Mouse (Mus musculus) liver, embryonic 11.5 days (tissue): ENCODE measurements at regions not wholly inside any gene's neighbourhood (a gene's known extent, or its start where the extent isn't known, plus 50 kb on each side); places are given as distances from the start of the nearest gene placed in this dataset.

Experiments used
- ATAC-seq: fragments of 200-750 bp; cut with Nextera tagmentation; replicated peaks from 2 replicates; pipeline ENCODE4 v1.8.0; 2017; ENCODE audit warnings: moderate number of reproducible peaks, mild to moderate bottlenecking, moderate TSS enrichment, moderate library complexity; ENCODE audit not compliant: low FRiP score
- DNase-seq: peaks from one replicate; pipeline ENCODE4 v3.0.0-alpha.2; 2017; ENCODE audit warnings: low spot score
- H3K27ac ChIP-seq: fragments of 300-500 bp; sonication (generic); 2 replicates; pipeline ENCODE4 v1.5.1; 2014; ENCODE audit warnings: mild to moderate bottlenecking, low read depth, low read length, control low read depth
- H3K27me3 ChIP-seq: fragments of 300-500 bp; sonication (generic); replicated peaks from 2 replicates; pipeline ENCODE4 v1.6.1; 2014; ENCODE audit warnings: low read length, mixed read lengths; ENCODE audit not compliant: control insufficient read depth, insufficient read depth
- H3K36me3 ChIP-seq: fragments of 300-500 bp; sonication (generic); 2 replicates; pipeline ENCODE4 v1.6.1; 2014; ENCODE audit warnings: mild to moderate bottlenecking, low read length, moderate library complexity, mixed read lengths; ENCODE audit not compliant: control insufficient read depth, insufficient read depth
- H3K4me1 ChIP-seq: fragments of 300-500 bp; sonication (generic); replicated peaks from 2 replicates; pipeline ENCODE4 v1.6.1; 2014; ENCODE audit warnings: low read length, mixed read lengths; ENCODE audit not compliant: control insufficient read depth, insufficient read depth
- H3K4me2 ChIP-seq: fragments of 300-500 bp; sonication (generic); 2 replicates; pipeline ENCODE4 v1.6.1; 2014; ENCODE audit warnings: mild to moderate bottlenecking, control low read depth, moderate library complexity
- H3K4me3 ChIP-seq: fragments of 300-500 bp; sonication (generic); 2 replicates; pipeline ENCODE4 v1.5.1; 2014; ENCODE audit warnings: low read depth, low read length, control low read depth
- H3K9ac ChIP-seq: fragments of 300-500 bp; sonication (generic); 2 replicates; pipeline ENCODE4 v1.6.1; 2014; ENCODE audit warnings: low read depth, low read length, control low read depth
- H3K9me3 ChIP-seq: fragments of 300-500 bp; sonication (generic); 2 replicates; pipeline ENCODE4 v1.6.1; 2016; ENCODE audit warnings: low read length, inconsistent platforms, mixed read lengths; ENCODE audit not compliant: control insufficient read depth
- WGBS: fragments of 180-500 bp; shearing (Covaris S2); extraction: QIAGEN DNeasy Blood & Tissue Kit; methylation state at CpG from one replicate; pipeline ENCODE4 v1.1.7; 2014; 5-methylcytosine and 5-hydroxymethylcytosine counted together

- WGBS = 77% methylated on average over 11 of the region's 11 CpGs
- Histone ChIP-seq H3K27me3 (no peaks in the 10 kb centered on the region), H3K27ac (no peak overlapping the region), H3K9me3 (no peaks in the 10 kb centered on the region), H3K4me2 (no peak overlapping the region), H3K4me1 (no peaks in the 10 kb centered on the region), H3K4me3 (no peak overlapping the region), H3K36me3 (no peaks in the 10 kb centered on the region), H3K9ac (no peak overlapping the region)
- ATAC-seq (no peak), DNase-seq (no peak)
These were observed 137.8 kb downstream of the Pfkfb3 start for GRCm38 (mm10) chr2:11416122-11416521.

GRCm38 (mm10) chr2:11412521-11412920 lies 141.4 kb downstream of the Pfkfb3 start:
- no peak overlapping the region for H3K9ac ChIP-seq

GRCm38 (mm10) chr2:11408497-11408896 lies 145.4 kb downstream of the Pfkfb3 start:
- Histone ChIP-seq H3K4me2 (no peak overlapping the region), H3K27ac (no peak overlapping the region), H3K9ac (no peak overlapping the region), H3K36me3 (no peaks in the 10 kb centered on the region), H3K9me3 (no peaks in the 10 kb centered on the region), H3K4me3 (no peak overlapping the region), H3K4me1 (no peaks in the 10 kb centered on the region), H3K27me3 (no peaks in the 10 kb centered on the region)
- no peak for DNase-seq
- 77% methylated on average over 5 of the region's 6 CpGs for WGBS
- ATAC-seq = no peak

More at GRCm38 (mm10) chr2:11412521-11412920, 141.4 kb downstream of the Pfkfb3 start:
- WGBS = 82% methylated on average over 6 of the region's 6 CpGs
- Histone ChIP-seq H3K27ac (no peak overlapping the region), H3K4me3 (no peak overlapping the region), H3K36me3 (no peaks in the 10 kb centered on the region), H3K4me2 (no peak overlapping the region), H3K9me3 (no peaks in the 10 kb centered on the region), H3K27me3 (no peaks in the 10 kb centered on the region), H3K4me1 (no peaks in the 10 kb centered on the region)
- DNase-seq = no peak
- ATAC-seq = no peak

- Histone ChIP-seq H3K4me1 (no peaks in the 10 kb centered on the region), H3K36me3 (no peaks in the 10 kb centered on the region), H3K27ac (no peak overlapping the region; the same call in 1 of the 2 replicates), H3K9me3 (no peaks in the 10 kb centered on the region), H3K4me3 (no peak overlapping the region), H3K27me3 (no peaks in the 10 kb centered on the region), H3K9ac (no peak overlapping the region), H3K4me2 (no peak overlapping the region)
- DNase-seq (no peak), ATAC-seq (peak; percentile 34; the same call in 1 of the 2 replicates)
- 72% methylated on average over 1 of the region's 1 CpGs for WGBS
These were observed 147.7 kb downstream of the Pfkfb3 start for GRCm38 (mm10) chr2:11406103-11406615.

- Histone ChIP-seq H3K36me3 (no peaks in the 10 kb centered on the region), H3K9me3 (no peaks in the 10 kb centered on the region), H3K27me3 (no peaks in the 10 kb centered on the region), H3K27ac (no peak overlapping the region), H3K4me2 (no peak overlapping the region), H3K9ac (no peak overlapping the region), H3K4me1 (no peaks in the 10 kb centered on the region), H3K4me3 (no peak overlapping the region)
- WGBS = 80% methylated on average over 10 of the region's 10 CpGs
- no peak for DNase-seq
- no peak for ATAC-seq
These were observed 151.5 kb downstream of the Pfkfb3 start for GRCm38 (mm10) chr2:11402218-11402848.

GRCm38 (mm10) chr2:11399411-11399810 lies 154.5 kb downstream of the Pfkfb3 start:
- 87% methylated on average over 3 of the region's 3 CpGs for WGBS
- no peak for ATAC-seq

GRCm38 (mm10) chr2:11398949-11399348 lies 154.9 kb downstream of the Pfkfb3 start:
- H3K9me3 ChIP-seq = no peaks in the 10 kb centered on the region
- no peaks in the 10 kb centered on the region for H3K4me1 ChIP-seq
- H3K27me3 ChIP-seq = no peaks in the 10 kb centered on the region
- no peak for DNase-seq
- H3K27ac ChIP-seq = no peak overlapping the region
- no peak overlapping the region for H3K4me3 ChIP-seq
- no peak for ATAC-seq
- 72% methylated on average over 6 of the region's 6 CpGs for WGBS
- H3K4me2 ChIP-seq = no peak overlapping the region
- no peak overlapping the region for H3K9ac ChIP-seq
- no peaks in the 10 kb centered on the region for H3K36me3 ChIP-seq

More at GRCm38 (mm10) chr2:11399411-11399810, 154.5 kb downstream of the Pfkfb3 start:
- Histone ChIP-seq H3K9me3 (no peaks in the 10 kb centered on the region), H3K4me2 (no peak overlapping the region), H3K9ac (no peak overlapping the region), H3K4me3 (no peak overlapping the region), H3K36me3 (no peaks in the 10 kb centered on the region), H3K27me3 (no peaks in the 10 kb centered on the region), H3K27ac (no peak overlapping the region), H3K4me1 (no peaks in the 10 kb centered on the region)
- no peak for DNase-seq

GRCm38 (mm10) chr2:11398391-11398790 lies 155.5 kb downstream of the Pfkfb3 start:
- Histone ChIP-seq H3K27me3 (no peaks in the 10 kb centered on the region), H3K36me3 (no peaks in the 10 kb centered on the region), H3K4me1 (no peaks in the 10 kb centered on the region), H3K27ac (no peak overlapping the region), H3K4me2 (no peak overlapping the region), H3K9ac (no peak overlapping the region), H3K9me3 (no peaks in the 10 kb centered on the region), H3K4me3 (no peak overlapping the region)
- DNase-seq = no peak
- 52% methylated on average over 6 of the region's 6 CpGs for WGBS
- ATAC-seq = no peak

- no peaks in the 10 kb centered on the region for H3K36me3 ChIP-seq
- no peak overlapping the region for H3K27ac ChIP-seq
- 84% methylated on average over 3 of the region's 3 CpGs for WGBS
- H3K27me3 ChIP-seq = no peaks in the 10 kb centered on the region
- no peaks in the 10 kb centered on the region for H3K9me3 ChIP-seq
- H3K4me3 ChIP-seq = no peak overlapping the region
- no peak for DNase-seq
- ATAC-seq = no peak
- H3K9ac ChIP-seq = no peak overlapping the region
- H3K4me2 ChIP-seq = no peak overlapping the region
- H3K4me1 ChIP-seq = no peaks in the 10 kb centered on the region
These were observed 157.0 kb downstream of the Pfkfb3 start for GRCm38 (mm10) chr2:11396835-11397234.
